Mouse (Mus musculus): ENCODE measurements around the gene Zfp13. TPM values are rescaled to one million over a fixed set of nuclear protein-coding genes. Genes with fewer than 3 reads are reported as not detected.

The Zfp13 gene
- total and polyA plus RNA-seq, 3 experiments = 0.30 TPM; not detected in 2

DNA sequence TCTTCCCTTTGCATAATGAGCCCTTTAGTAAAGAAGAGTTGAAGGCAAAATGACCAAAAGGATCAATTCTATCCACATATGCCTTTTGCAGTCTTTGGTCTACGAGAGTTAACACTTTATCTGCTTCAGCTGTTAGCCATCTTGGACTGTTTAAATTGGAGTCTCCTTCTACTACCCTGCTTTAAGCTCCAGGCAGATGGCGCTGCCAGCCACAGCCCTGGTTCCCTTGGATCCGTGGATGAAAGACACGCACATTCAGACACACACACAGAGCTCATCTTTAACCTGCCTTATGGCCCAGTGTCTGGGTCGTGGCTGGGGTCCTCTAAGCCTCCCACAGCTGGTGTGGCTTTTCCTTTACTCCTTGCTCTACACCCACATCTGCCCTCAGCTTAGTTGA is 28.2 kb downstream of the Zfp13 start:
- Histone ChIP-seq H3K36me3 (replicated peaks in 1 of 2; ENCODE audit: control insufficient read depth in 1 of 2, insufficient read depth in 1 of 2, low read length in 1 of 2) (no peaks in the 10 kb centered on the region), H3K4me1 (ENCODE audit: control insufficient read depth in 1 of 2, insufficient read depth in 2 of 2) (peaks cover 4% of the 10 kb centered on the region in 2 experiments), H3K79me2 (replicated peaks; ENCODE audit: control insufficient read depth, extremely low read depth, insufficient read depth, poor library complexity, severe bottlenecking) (no peaks in the 10 kb centered on the region), H3K9ac (ENCODE audit: insufficient read depth, low read depth) (no peak overlapping the region), H3K9me3 (replicated peaks; ENCODE audit: low read length) (no peaks in the 10 kb centered on the region), H3K27ac (ENCODE audit: insufficient read depth, low read depth) (no peak overlapping the region), H3K4me2 (ENCODE audit: insufficient read depth, low read depth, poor library complexity, severe bottlenecking) (no peak overlapping the region), H3K27me3 (replicated peaks) (peaks cover 30% of the 10 kb centered on the region), H3K4me3 (replicated peaks in 1 of 3; ENCODE audit: low read depth in 2 of 3, low read length in 2 of 3, poor library complexity in 1 of 3) (no peak overlapping the region)
- no peak for TF ChIP-seq USF1 (IDR thresholded peaks at IDR 0.05; ENCODE audit: low read depth, low read length)
- no peak for TF ChIP-seq GABPA (IDR thresholded peaks at IDR 0.05; ENCODE audit: insufficient replicate concordance, low read depth, low read length)
- no peak for TF ChIP-seq NELFE (IDR thresholded peaks at IDR 0.05; ENCODE audit: low read depth, low read length)
- no peak for TF ChIP-seq MAX (IDR thresholded peaks at IDR 0.05; ENCODE audit: low read length)
- no peak for TF ChIP-seq ZC3H11A (IDR thresholded peaks at IDR 0.05; ENCODE audit: low read depth, low read length)
- TF ChIP-seq JUN (IDR thresholded peaks at IDR 0.05; ENCODE audit: insufficient read depth, low read depth, low read length) = no peak
- no peak for TF ChIP-seq EP300 (IDR thresholded peaks at IDR 0.05; ENCODE audit: low read length)
- no peak for TF ChIP-seq TBP (conservative IDR thresholded peaks at IDR 0.05; ENCODE audit: low read depth, low read length)
- no peak for TF ChIP-seq ELF1 (IDR thresholded peaks at IDR 0.05; ENCODE audit: low read depth, low read length)
- TF ChIP-seq RAD21 (IDR thresholded peaks at IDR 0.05; ENCODE audit: low read depth, low read length) = peak; percentile 30
- no peak for TF ChIP-seq MAFK (IDR thresholded peaks at IDR 0.05; ENCODE audit: insufficient replicate concordance, low read length)
- no peak for TF ChIP-seq MAZ (IDR thresholded peaks at IDR 0.05; ENCODE audit: low read depth, low read length)
- no peak for TF ChIP-seq CHD1 (IDR thresholded peaks at IDR 0.05; ENCODE audit: low read depth, low read length)
- TF ChIP-seq CTCF (conservative IDR thresholded peaks at IDR 0.05 in 1 of 2, IDR thresholded peaks at IDR 0.05 in 1 of 2; ENCODE audit: low read depth in 2 of 2, low read length in 2 of 2) = peak in 1 of 2 experiments; percentile 41; a peak in 2 of 4 replicates
- TF ChIP-seq RCOR1 (conservative IDR thresholded peaks at IDR 0.05; ENCODE audit: low read depth, low read length) = no peak
- no peak for TF ChIP-seq CHD2 (IDR thresholded peaks at IDR 0.05; ENCODE audit: low read length)
- TF ChIP-seq BHLHE40 (IDR thresholded peaks at IDR 0.05; ENCODE audit: low read depth, low read length) = no peak
- TF ChIP-seq E2F4 (IDR thresholded peaks at IDR 0.05; ENCODE audit: insufficient replicate concordance, low read depth, low read length) = no peak
- peak; percentile 36 for TF ChIP-seq SMC3 (IDR thresholded peaks at IDR 0.05; ENCODE audit: low read depth, low read length)
- TF ChIP-seq MYC (IDR thresholded peaks at IDR 0.05; ENCODE audit: low read depth, low read length) = no peak
- no peak for TF ChIP-seq HCFC1 (IDR thresholded peaks at IDR 0.05; ENCODE audit: low read depth, low read length)
- no peak for TF ChIP-seq MXI1 (IDR thresholded peaks at IDR 0.05; ENCODE audit: low read depth, low read length)
- TF ChIP-seq IRF4 (IDR thresholded peaks at IDR 0.05; ENCODE audit: low read depth, low read length) = no peak
- no peak for TF ChIP-seq ETS1 (conservative IDR thresholded peaks at IDR 0.05; ENCODE audit: low read depth, low read length)
- TF ChIP-seq NRF1 (IDR thresholded peaks at IDR 0.05; ENCODE audit: low read depth, low read length) = no peak
- no peak for TF ChIP-seq POLR2A (IDR thresholded peaks at IDR 0.05; ENCODE audit: low read depth, low read length)
- no peak for TF ChIP-seq ZKSCAN1 (IDR thresholded peaks at IDR 0.05; ENCODE audit: borderline replicate concordance, low read depth, low read length)
- DNase-seq (ENCODE audit: extremely low read depth) = no peak
- dilution Hi-C loops (cut with MboI; ENCODE audit: extremely low pct_ligation_motif_present, extremely low pct_unique_long_range_greater_than_20kb, low sequenced_read_pairs) (no loop called here), in situ Hi-C loops (cut with MboI; ENCODE audit: low pct_ligation_motif_present, low pct_unique_long_range_greater_than_20kb, low sequenced_read_pairs) (no loop called here)

Data from CH12.LX (cell line).